8 mouse cellular contexts compared by ENCODE assay signal in the genomic region with DNA sequence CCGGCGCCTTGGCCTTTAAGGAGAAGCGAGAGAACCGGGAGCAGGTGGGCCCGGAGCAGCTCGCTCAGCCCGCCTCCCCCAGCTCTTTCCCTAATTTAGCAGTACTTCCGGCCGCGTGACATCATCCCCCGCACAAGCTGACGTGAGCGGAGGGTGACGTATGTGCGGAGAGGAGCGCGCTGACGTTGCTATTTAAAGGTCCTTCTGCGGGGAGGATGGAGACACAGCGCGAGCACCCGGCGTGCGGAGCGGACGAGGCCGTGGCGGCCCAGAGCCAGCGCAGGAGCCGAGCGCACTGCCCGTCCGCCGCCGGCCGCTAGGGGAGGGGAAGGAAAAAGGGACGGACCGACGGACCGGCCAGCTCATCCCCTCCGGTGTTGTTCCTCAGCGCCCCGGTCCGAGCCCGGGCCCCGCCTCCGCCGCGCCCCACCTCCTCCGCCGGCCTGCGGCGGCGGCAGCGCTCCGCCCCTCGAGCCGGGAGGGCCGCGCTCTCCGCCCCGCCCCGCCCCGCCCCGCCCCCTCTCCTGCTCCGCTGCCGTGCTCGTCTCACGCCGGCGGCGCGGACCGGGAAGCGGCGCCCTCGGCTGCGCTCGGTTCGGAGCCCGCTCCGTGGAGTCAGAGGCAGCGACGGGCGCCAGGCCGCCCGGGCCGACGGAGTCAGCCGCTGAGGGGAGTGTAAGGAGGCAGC. TPM values are rescaled to one million over a fixed set of nuclear protein-coding genes. Genes with fewer than 3 reads are reported as not detected.
DNase-seq lines count a peak whose midpoint lies in the region; ATAC-seq and TF ChIP-seq lines count a peak whose summit lies in the region.

No protein-coding gene starts in this region.

- H3K36me3 ChIP-seq in ES-E14 (ENCODE audit: control insufficient read depth, insufficient read depth, low read length, poor library complexity, severe bottlenecking), result no peaks in the 10 kb centered on the region
- no peaks in the 10 kb centered on the region for H3K36me3 ChIP-seq in forebrain, embryonic 15.5 days

- peak; percentile 98 for ATAC-seq in forebrain, embryonic 15.5 days (replicated peaks)
- ATAC-seq in neutrophil, adult 5-6 weeks (ENCODE audit: extremely low read depth, insufficient number of reproducible peaks, low FRiP score, poor library complexity, severe bottlenecking), result peak; percentile 96

- peak overlapping the region; percentile 75 for H3K27ac ChIP-seq in ES-E14 (ENCODE audit: insufficient read depth, low read depth, low read length, poor library complexity, severe bottlenecking)
- peak overlapping the region; percentile 98 for H3K27ac ChIP-seq in forebrain, embryonic 15.5 days (replicated peaks)

- in situ Hi-C loops in ES-E14 (cut with MboI; ENCODE audit: low sequenced_read_pairs in 2 of 2, unreplicated experiment in 2 of 2), result no loop called here

- no peaks in the 10 kb centered on the region; a peak in 1 of 4 replicates for H3K4me1 ChIP-seq in ES-E14 (ENCODE audit: control insufficient read depth in 2 of 2, insufficient read depth in 2 of 2, low read length in 2 of 2, poor library complexity in 1 of 2)
- peaks cover 34% of the 10 kb centered on the region for H3K4me1 ChIP-seq in forebrain, embryonic 15.5 days
- H3K4me1 ChIP-seq in lung, adult 2 months (ENCODE audit: control insufficient read depth, insufficient read depth, low read length), result peaks cover 5% of the 10 kb centered on the region

- no peaks in the 10 kb centered on the region for H3K9me3 ChIP-seq in ES-E14 (ENCODE audit: control insufficient read depth, insufficient read depth, low read depth, low read length)
- H3K9me3 ChIP-seq in forebrain, embryonic 15.5 days, result no peaks in the 10 kb centered on the region

- TF ChIP-seq CTCF in lung, adult 2 months (IDR thresholded peaks at IDR 0.05; ENCODE audit: insufficient read depth, low read length), result no peak

- H3K4me2 ChIP-seq in forebrain, embryonic 15.5 days (replicated peaks), result peak overlapping the region; percentile 61

- H3K27me3 ChIP-seq in forebrain, embryonic 15.5 days, result no peaks in the 10 kb centered on the region

- H3K4me3 ChIP-seq in ES-E14 (ENCODE audit: insufficient read depth in 1 of 2, low read depth in 1 of 2, low read length in 2 of 2, poor library complexity in 1 of 2, severe bottlenecking in 1 of 2), result peak overlapping the region; percentile 94 to 98
- peak overlapping the region; percentile 74 for H3K4me3 ChIP-seq in forebrain, embryonic 15.5 days
- peak overlapping the region; percentile 89 for H3K4me3 ChIP-seq in lung, adult 2 months (replicated peaks; ENCODE audit: extremely low read depth, low read depth, low read length)

- DNase-seq in ES-E14 (ENCODE audit: low read depth, low spot score), result peak; percentile 90
- DNase-seq in cerebellum, adult 11-12 months, result peak; percentile 99
- peak; percentile 91 for DNase-seq in heart, postnatal 25 days (ENCODE audit: low spot score)
- peak; percentile 96 to 98 for DNase-seq in layer of hippocampus, adult 18-20 months (ENCODE audit: low spot score in 2 of 2)
- peak; percentile 98 for DNase-seq in lung, adult 2 months
- peak; percentile 92 to 96 for DNase-seq in thymus, adult 18-20 months

- peak overlapping the region; percentile 98 for H3K9ac ChIP-seq in ES-E14 (ENCODE audit: insufficient read depth, low read depth, low read length, poor library complexity, severe bottlenecking)
- peak overlapping the region; percentile 82 for H3K9ac ChIP-seq in forebrain, embryonic 15.5 days (replicated peaks)

- intact Hi-C loops in heart, postnatal 25 days (cut with DNase I), result loop anchor here (1.0 to 5.0 kb wide), 3 partner anchors 111 to 684 kb away; a partner anchor contains a TSS

- WGBS in forebrain, embryonic 15.5 days, result under 1% methylated on average over 54 of the region's 90 CpGs
- WGBS in lung, adult 2 months, result under 1% methylated on average over 58 of the region's 90 CpGs

- TF ChIP-seq POLR2A in lung, adult 2 months (IDR thresholded peaks at IDR 0.05; ENCODE audit: borderline replicate concordance, extremely low read depth, low read depth, low read length), result peak; percentile 85; the same call in 1 of the 2 replicates

TF ChIP-seq in ES-E14, 5 proteins besides CTCF, POLR2A, EP300 and RAD21:
- no peak for TF ChIP-seq ZC3H11A (IDR thresholded peaks at IDR 0.05; ENCODE audit: borderline replicate concordance, low read depth, low read length)
- TF ChIP-seq CHD2 (IDR thresholded peaks at IDR 0.05; ENCODE audit: low read depth, low read length), result no peak
- peak; percentile 60 for TF ChIP-seq MAFK (IDR thresholded peaks at IDR 0.05; ENCODE audit: insufficient read depth, low read depth, low read length)
- no peak for TF ChIP-seq ZNF384 (IDR thresholded peaks at IDR 0.05; ENCODE audit: low read depth, low read length)
- peak; percentile 77; the same call in 1 of the 2 replicates for TF ChIP-seq HCFC1 (IDR thresholded peaks at IDR 0.05; ENCODE audit: borderline replicate concordance, insufficient read depth, low read length)

RNA-seq across cellular contexts. Expression of a gene that starts 4.3 kb away (rescaled TPM):
- 21.6 and 21.7 TPM in 2 replicates for total RNA-seq in ES-E14 (2012; rRNA removed)
- polyA plus RNA-seq in forebrain, embryonic 15.5 days (2015; fragmentation: Nextera tagmentation; extraction: Ambion mirVana), result 15.6 and 17.4 TPM in 2 replicates
- 10 to 100 TPM; 61.1 to 63.8 TPM for total RNA-seq in heart, postnatal 25 days (2021)
- 100 to 1,000 TPM; 202 to 215 TPM for total RNA-seq in layer of hippocampus, adult 18-20 months (2021)
- polyA plus RNA-seq in lung, adult 2 months (2012; rRNA removed), result 1.9 and 2.0 TPM in 2 replicates
- total RNA-seq in neutrophil, adult 5-6 weeks (2017), result 16.2 and 19.9 TPM in 2 replicates

Comparison
In these comparisons a context has a peak if more than half of its experiments do, and no peak if none do; other contexts are left out.
1. Peak in every context shown above with its lines: DNase-seq, ATAC-seq, H3K4me3 ChIP-seq and H3K27ac ChIP-seq.